In genomic region chr12:67222221-67223025, GRCm38 (mm10) we compare ENCODE assay signal across 10 mouse cellular contexts. TPM values are rescaled to one million over a fixed set of nuclear protein-coding genes. Genes with fewer than 3 reads are reported as not detected.
DNase-seq lines count a peak whose midpoint lies in the region; ATAC-seq and TF ChIP-seq lines count a peak whose summit lies in the region.
"Had no signal": no experiment of that assay in that cellular context is flagged by ENCODE, and none has a peak within 500 bp of the region (broad histone marks: within the 10 kb centered on the region; RNA-seq: fewer than 3 reads in every experiment).

TSS of gene Mdga2 (minus strand) at chr12:67222549.

- no peak for TF ChIP-seq CTCF in kidney, adult 2 months (conservative IDR thresholded peaks at IDR 0.05; ENCODE audit: insufficient read depth, insufficient read length, low read depth, low read length)

- no peaks in the 10 kb centered on the region; the same call in 1 of the 2 replicates for H3K27me3 ChIP-seq in kidney, adult 2 months (replicated peaks; ENCODE audit: control insufficient read depth, insufficient read depth, low read length)
- H3K27me3 ChIP-seq in forebrain, embryonic 16.5 days (replicated peaks; ENCODE audit: control insufficient read depth, insufficient read depth, low read length) = no peaks in the 10 kb centered on the region
- no peaks in the 10 kb centered on the region for H3K27me3 ChIP-seq in hindbrain, embryonic 16.5 days (replicated peaks; ENCODE audit: control insufficient read depth, insufficient read depth, low read length)
- peaks cover 3% of the 10 kb centered on the region; the same call in 1 of the 2 replicates for H3K27me3 ChIP-seq in neural tube, embryonic 14.5 days (ENCODE audit: control insufficient read depth, insufficient read depth, low read length)
- H3K27me3 ChIP-seq: CH12.LX had no signal

- no peak within 1 kb of the TSS for H3K27ac ChIP-seq in kidney, adult 2 months (ENCODE audit: insufficient read depth, low read depth, low read length)
- peak within 1 kb of the TSS; percentile 88 for H3K27ac ChIP-seq in forebrain, embryonic 16.5 days (ENCODE audit: low read length)
- H3K27ac ChIP-seq in hindbrain, embryonic 16.5 days (ENCODE audit: low read depth, low read length) = peak within 1 kb of the TSS; percentile 95
- H3K27ac ChIP-seq in neural tube, embryonic 14.5 days (ENCODE audit: low read depth, low read length) = peak within 1 kb of the TSS; percentile 93

- peak within 1 kb of the TSS; percentile 51 for H3K4me3 ChIP-seq in kidney, adult 2 months (ENCODE audit: insufficient read depth, low read depth, low read length)
- H3K4me3 ChIP-seq in forebrain, embryonic 16.5 days (replicated peaks; ENCODE audit: low read length) = peak within 1 kb of the TSS; percentile 86
- H3K4me3 ChIP-seq in hindbrain, embryonic 16.5 days (ENCODE audit: low read length) = peak within 1 kb of the TSS; percentile 86
- peak within 1 kb of the TSS; percentile 81 for H3K4me3 ChIP-seq in neural tube, embryonic 14.5 days (ENCODE audit: low read depth, low read length)

- DNase-seq in kidney, adult 2 months = no peak
- DNase-seq in kidney, adult 9 months = no peak
- peak; percentile 34 to 51 for DNase-seq in cerebellum, adult 18-20 months
- DNase-seq in left cerebral cortex, postnatal 4 days = peak; percentile 52
- no peak for DNase-seq in thymus, postnatal 10 days (ENCODE audit: low spot score in 2 of 2)

- H3K9me3 ChIP-seq in forebrain, embryonic 16.5 days (ENCODE audit: control insufficient read depth, low read length) = no peaks in the 10 kb centered on the region
- H3K9me3 ChIP-seq in hindbrain, embryonic 16.5 days (ENCODE audit: control insufficient read depth, low read length) = no peaks in the 10 kb centered on the region
- no peaks in the 10 kb centered on the region for H3K9me3 ChIP-seq in neural tube, embryonic 14.5 days (ENCODE audit: control insufficient read depth, low read length)

- peak; percentile 69 for ATAC-seq in forebrain, embryonic 16.5 days
- peak; percentile 74 for ATAC-seq in hindbrain, embryonic 16.5 days
- ATAC-seq in neural tube, embryonic 14.5 days (ENCODE audit: low read depth) = peak; percentile 75

- 0 out of 2 replicates have a peak, but pooled peaks cover 2% of the 10 kb centered on the region for H3K4me1 ChIP-seq in kidney, adult 2 months (ENCODE audit: control insufficient read depth, insufficient read depth, low read length)
- peaks cover 13% of the 10 kb centered on the region for H3K4me1 ChIP-seq in forebrain, embryonic 16.5 days (replicated peaks; ENCODE audit: control insufficient read depth, insufficient read depth, low read length)
- H3K4me1 ChIP-seq in hindbrain, embryonic 16.5 days (ENCODE audit: control insufficient read depth, insufficient read depth, low read depth, low read length) = peaks cover 3% of the 10 kb centered on the region; the same call in 1 of the 2 replicates
- H3K4me1 ChIP-seq in neural tube, embryonic 14.5 days (ENCODE audit: control insufficient read depth, insufficient read depth, low read length) = no peaks in the 10 kb centered on the region; the same call in 1 of the 2 replicates

- under 1% methylated on average over 60 of the region's 61 CpGs for WGBS in kidney, adult 2 months
- under 1% methylated on average over 52 of the region's 61 CpGs for WGBS in forebrain, embryonic 16.5 days
- WGBS in hindbrain, embryonic 16.5 days = 0% methylated on average over 60 of the region's 61 CpGs
- under 1% methylated on average over 61 of the region's 61 CpGs for WGBS in neural tube, embryonic 14.5 days

- peak within 1 kb of the TSS; percentile 92 for H3K9ac ChIP-seq in forebrain, embryonic 16.5 days (replicated peaks; ENCODE audit: low read depth, low read length)
- peak within 1 kb of the TSS; percentile 90 for H3K9ac ChIP-seq in hindbrain, embryonic 16.5 days (ENCODE audit: low read depth, low read length)
- peak within 1 kb of the TSS; percentile 91 for H3K9ac ChIP-seq in neural tube, embryonic 14.5 days (replicated peaks; ENCODE audit: low read depth, low read length)

- H3K36me3 ChIP-seq in kidney, adult 2 months (ENCODE audit: control insufficient read depth, insufficient read depth, low read length) = no peaks in the 10 kb centered on the region
- no peaks in the 10 kb centered on the region for H3K36me3 ChIP-seq in forebrain, embryonic 16.5 days (ENCODE audit: control insufficient read depth, insufficient read depth)
- H3K36me3 ChIP-seq in hindbrain, embryonic 16.5 days (ENCODE audit: control insufficient read depth, insufficient read depth, low read length) = no peaks in the 10 kb centered on the region
- H3K36me3 ChIP-seq in neural tube, embryonic 14.5 days (ENCODE audit: control insufficient read depth, insufficient read depth, low read length) = no peaks in the 10 kb centered on the region

- TF ChIP-seq POLR2A in kidney, adult 2 months (IDR thresholded peaks at IDR 0.05; ENCODE audit: low read depth, low read length) = no peak

- H3K4me2 ChIP-seq in forebrain, embryonic 16.5 days (ENCODE audit: low read length) = peak within 1 kb of the TSS; percentile 90
- H3K4me2 ChIP-seq in hindbrain, embryonic 16.5 days (ENCODE audit: low read length) = peak within 1 kb of the TSS; percentile 59
- peak within 1 kb of the TSS; percentile 58 for H3K4me2 ChIP-seq in neural tube, embryonic 14.5 days (ENCODE audit: low read depth, low read length)

- intact Hi-C loops in left cerebral cortex, postnatal 4 days (cut with DNase I) = loop anchor here (5.0 to 10.0 kb wide), 4 partner anchors 1090 to 1872 kb away; no protein-coding TSS in a partner anchor

RNA-seq across cellular contexts. Expression of gene Mdga2, which starts in this region (rescaled TPM):
- 0.07 and 0.17 TPM in 2 replicates for polyA plus RNA-seq in kidney, adult 2 months (2012; rRNA removed)
- polyA plus RNA-seq in forebrain, embryonic 16.5 days (2015; fragmentation: Nextera tagmentation; extraction: Ambion mirVana) = 30.3 and 35.3 TPM in 2 replicates
- 35.9 and 41.4 TPM in 2 replicates for polyA plus RNA-seq in hindbrain, embryonic 16.5 days (2015; fragmentation: Nextera tagmentation; extraction: Ambion mirVana)
- 10 to 100 TPM; 65.6 to 70.2 TPM for total RNA-seq in left cerebral cortex, postnatal 4 days (2021)
- 36.9 and 43.2 TPM in 2 replicates for polyA plus RNA-seq in neural tube, embryonic 14.5 days (2014; fragmentation: Nextera tagmentation; extraction: Ambion mirVana)
- total RNA-seq: CH12.LX; liver, adult 2 months had no signal
- polyA plus RNA-seq: liver, adult 2 months had no signal

Comparison
In these comparisons a context has a peak if more than half of its experiments do, and no peak if none do; other contexts are left out.
1. RNA of gene Mdga2 (polyA plus RNA-seq): 36.9 to 43.2 TPM in neural tube, embryonic 14.5 days, 35.9 to 41.4 TPM in hindbrain, embryonic 16.5 days and 30.3 to 35.3 TPM in forebrain, embryonic 16.5 days; 0.07 to 0.17 TPM in kidney, adult 2 months; every median in the first group is over 10 times any median in the second.
2. DNase-seq: peak in cerebellum, adult 18-20 months (2 of 2) and left cerebral cortex, postnatal 4 days (single experiment); none in kidney, adult 2 months (single experiment), kidney, adult 9 months (single experiment) and thymus, postnatal 10 days (0 of 2).
3. Peak in every context shown above with its lines, with median percentiles within 50 percentile points of each other: H3K4me3 ChIP-seq, ATAC-seq, H3K4me2 ChIP-seq and H3K9ac ChIP-seq.